Mouse (Mus musculus) kidney, adult 2 months (tissue): ENCODE data around the gene Gm45140. TPM values are rescaled to one million over a fixed set of nuclear protein-coding genes. Genes with fewer than 3 reads are reported as not detected.

Source experiments
- DNase-seq: peaks from one replicate; pipeline ENCODE4 v3.0.0; 2021
- H3K27ac ChIP-seq: fragments of 200-500 bp; 2 replicates; pipeline ENCODE4 v1.5.1; 2012; ENCODE audit warnings: low read depth, low read length, control low read depth, inconsistent platforms; ENCODE audit not compliant: insufficient read depth
- H3K27me3 ChIP-seq: fragments of 200-500 bp; replicated peaks from 2 replicates; pipeline ENCODE4 v1.6.1; 2012; ENCODE audit warnings: mild to moderate bottlenecking, moderate library complexity, low read length, inconsistent platforms; ENCODE audit not compliant: control insufficient read depth, insufficient read depth
- H3K36me3 ChIP-seq: fragments of 200-500 bp; 2 replicates; pipeline ENCODE4 v1.6.1; 2012; ENCODE audit warnings: mild to moderate bottlenecking, moderate library complexity, low read length, inconsistent platforms; ENCODE audit not compliant: control insufficient read depth, insufficient read depth
- H3K4me1 ChIP-seq: fragments of 200-500 bp; 2 replicates; pipeline ENCODE4 v1.6.1; 2011; ENCODE audit warnings: low read length; ENCODE audit not compliant: control insufficient read depth, insufficient read depth
- H3K4me3 ChIP-seq: fragments of 200-500 bp; 2 replicates; pipeline ENCODE4 v1.5.1; 2011; ENCODE audit warnings: mild to moderate bottlenecking, low read depth, low read length, control low read depth; ENCODE audit not compliant: insufficient read depth
- CTCF ChIP-seq: fragments of 200-500 bp; conservative IDR thresholded peaks from 2 replicates; pipeline ENCODE4 v1.5.1; 2011; ENCODE audit warnings: low read depth, mild to moderate bottlenecking, control low read depth, low read length, moderate library complexity, mixed read lengths; ENCODE audit not compliant: insufficient read depth, insufficient read length
- POLR2A ChIP-seq: fragments of 200-500 bp; IDR thresholded peaks from one replicate; pipeline ENCODE4 v1.6.1; 2011; ENCODE audit warnings: low read depth, low read length, control low read depth
- WGBS: fragments of 180-500 bp; shearing (Covaris S2); methylation state at CpG from one replicate; pipeline ENCODE4 v1.1.7; 2018; 5-methylcytosine and 5-hydroxymethylcytosine counted together
- polyA plus RNA-seq: library from polyadenylated mRNA; depleted of rRNA; stranded (reverse); fragments of >200 nt; gene quantifications from 2 replicates; pipeline ENCODE4 v1.2.3, GENCODE M21; 2012

Gene Gm45140
- polyA plus RNA-seq, 1 experiment, result 0.77 TPM

DNA sequence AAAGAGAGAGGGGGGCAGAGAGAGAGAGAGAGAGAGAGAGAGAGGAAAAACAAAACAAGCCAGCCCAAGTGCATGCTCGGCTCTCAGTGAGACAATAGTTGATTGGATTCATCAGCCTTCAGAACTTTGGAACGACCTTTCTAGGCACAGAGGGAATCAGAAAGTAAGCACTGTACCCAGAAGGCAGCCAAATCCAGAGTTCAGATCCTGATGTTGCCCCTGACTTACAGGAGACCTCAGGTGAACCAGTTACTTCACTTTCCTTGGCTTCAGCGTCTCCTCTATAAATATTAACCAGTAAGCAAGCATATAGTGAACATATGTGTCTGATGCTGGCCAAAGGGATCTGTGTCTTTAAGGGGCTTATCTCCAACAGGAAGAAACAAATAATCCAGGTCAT is 27.1 kb downstream of the Gm45140 start:
- Histone ChIP-seq H3K36me3 (no peaks in the 10 kb centered on the region), H3K4me1 (peaks cover 16% of the 10 kb centered on the region), H3K27me3 (no peaks in the 10 kb centered on the region), H3K4me3 (no peak overlapping the region), H3K27ac (peak overlapping the region; percentile 2; the same call in 1 of the 2 replicates)
- 37% methylated on average over 3 of the region's 3 CpGs for WGBS
- DNase-seq, result peak; percentile 60
- TF ChIP-seq POLR2A (no peak), CTCF (no peak)

DNA sequence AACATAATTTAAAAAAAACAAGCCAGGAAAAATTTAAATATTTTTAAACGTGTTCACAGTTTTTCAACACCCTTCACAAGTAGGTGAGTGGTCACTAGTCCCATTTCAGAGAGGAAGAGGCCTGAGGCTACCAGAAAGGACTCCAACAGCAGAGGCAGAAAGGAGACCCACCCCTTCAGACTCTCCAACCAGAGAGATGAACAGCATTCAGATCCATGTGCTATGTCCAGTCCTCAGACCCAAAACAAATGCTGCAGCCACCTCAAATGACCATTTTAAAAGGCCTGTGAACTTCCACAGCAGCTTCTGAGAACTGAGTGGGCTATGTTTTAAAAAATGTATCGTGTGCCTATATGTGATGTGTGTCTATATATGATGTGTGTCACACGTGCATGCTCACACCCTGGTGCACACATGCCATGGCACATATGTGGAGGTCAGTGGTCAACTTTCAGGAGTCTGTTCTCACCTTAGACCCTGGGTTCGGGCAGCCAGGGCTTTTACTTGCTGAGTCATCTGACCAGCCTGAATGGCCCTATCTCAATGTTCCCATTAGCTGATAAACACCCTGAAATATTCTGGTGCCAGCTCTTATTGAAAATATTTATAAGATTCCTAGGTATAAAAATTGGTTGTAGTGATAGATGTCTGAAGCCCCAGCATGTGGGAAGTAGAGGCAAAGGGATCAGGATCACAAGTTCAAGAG is 27.7 kb downstream of the Gm45140 start:
- peaks cover 16% of the 10 kb centered on the region for H3K4me1 ChIP-seq
- 67% methylated on average over 4 of the region's 4 CpGs for WGBS
- no peaks in the 10 kb centered on the region for H3K27me3 ChIP-seq
- TF ChIP-seq CTCF, result no peak
- TF ChIP-seq POLR2A, result no peak
- H3K36me3 ChIP-seq, result no peaks in the 10 kb centered on the region
- no peak overlapping the region for H3K4me3 ChIP-seq
- peak overlapping the region; percentile 2; the same call in 1 of the 2 replicates for H3K27ac ChIP-seq
- no peak for DNase-seq

DNA sequence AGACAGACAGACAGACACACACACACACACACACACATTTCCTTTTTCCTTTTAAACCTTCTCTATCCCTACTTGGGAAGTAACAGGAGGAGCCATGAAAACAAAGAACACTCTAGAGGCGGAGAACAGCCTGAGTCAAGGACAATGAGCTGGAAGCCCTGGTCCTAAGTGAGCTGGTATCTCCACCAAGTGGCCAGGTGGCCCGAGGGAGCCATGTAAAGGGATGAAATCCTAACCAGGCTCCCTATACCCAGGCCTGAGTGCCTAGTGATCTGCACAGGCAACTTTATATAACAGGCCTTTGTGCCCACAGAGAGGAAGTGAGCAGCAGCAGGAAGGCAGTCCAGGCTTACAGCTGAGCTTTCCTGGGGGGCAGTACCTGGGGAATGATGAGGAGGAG is 28.7 kb downstream of the Gm45140 start:
- TF ChIP-seq POLR2A (no peak), CTCF (no peak; the same call in 1 of the 2 replicates)
- WGBS, result 31% methylated on average over 2 of the region's 2 CpGs
- H3K27me3 ChIP-seq, result no peaks in the 10 kb centered on the region
- DNase-seq, result no peak
- H3K36me3 ChIP-seq, result no peaks in the 10 kb centered on the region
- H3K4me1 ChIP-seq, result peaks cover 14% of the 10 kb centered on the region
- H3K27ac ChIP-seq, result peak overlapping the region; percentile 33
- H3K4me3 ChIP-seq, result no peak overlapping the region

DNA sequence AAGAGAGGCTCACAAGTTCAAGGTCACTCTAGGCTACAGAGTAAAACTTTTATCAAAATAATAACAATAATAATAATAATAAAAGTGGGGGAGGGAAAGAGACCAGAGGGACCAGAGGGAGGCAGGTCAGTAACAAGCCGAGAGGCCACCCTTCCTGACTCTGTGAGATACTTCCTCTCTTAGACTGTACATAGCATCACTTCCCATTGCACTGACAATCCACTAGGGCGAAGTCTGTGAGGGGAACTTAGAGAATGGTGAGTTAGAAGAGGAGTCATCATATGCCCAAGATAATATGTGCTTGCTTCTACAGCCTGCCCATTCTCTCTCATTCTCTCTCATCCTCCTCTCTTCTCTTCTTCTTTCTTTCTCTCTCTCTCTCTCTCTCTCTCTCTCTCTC is 29.6 kb downstream of the Gm45140 start:
- Histone ChIP-seq H3K4me1 (peaks cover 14% of the 10 kb centered on the region), H3K36me3 (no peaks in the 10 kb centered on the region), H3K27ac (no peak overlapping the region), H3K4me3 (no peak overlapping the region), H3K27me3 (no peaks in the 10 kb centered on the region)
- TF ChIP-seq CTCF (no peak), POLR2A (no peak)
- WGBS, result 58% methylated on average over 2 of the region's 2 CpGs
- no peak for DNase-seq

DNA sequence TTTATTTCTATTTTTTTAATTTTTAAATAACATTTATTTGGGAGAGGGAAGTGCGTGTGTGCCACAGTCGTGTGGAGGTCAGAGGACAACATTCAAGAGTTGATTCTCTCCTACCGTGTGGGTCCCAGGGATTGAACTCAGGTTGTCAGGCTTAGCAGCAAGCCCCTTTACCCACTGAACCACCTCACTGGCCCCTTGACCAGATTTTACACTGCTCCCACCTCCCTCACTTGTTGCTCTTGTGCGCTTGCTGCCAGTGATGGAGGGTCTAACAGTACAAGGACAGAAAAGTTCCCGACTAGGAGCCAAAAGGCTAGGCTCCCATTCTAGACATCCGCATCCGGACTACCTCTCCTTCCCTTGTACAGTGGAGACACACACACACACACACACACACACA is 30.1 kb downstream of the Gm45140 start:
- Histone ChIP-seq H3K27me3 (no peaks in the 10 kb centered on the region), H3K4me1 (peaks cover 14% of the 10 kb centered on the region), H3K27ac (no peak overlapping the region), H3K36me3 (no peaks in the 10 kb centered on the region), H3K4me3 (no peak overlapping the region)
- 85% methylated on average over 7 of the region's 7 CpGs for WGBS
- TF ChIP-seq POLR2A (no peak), CTCF (no peak)
- no peak for DNase-seq

DNA sequence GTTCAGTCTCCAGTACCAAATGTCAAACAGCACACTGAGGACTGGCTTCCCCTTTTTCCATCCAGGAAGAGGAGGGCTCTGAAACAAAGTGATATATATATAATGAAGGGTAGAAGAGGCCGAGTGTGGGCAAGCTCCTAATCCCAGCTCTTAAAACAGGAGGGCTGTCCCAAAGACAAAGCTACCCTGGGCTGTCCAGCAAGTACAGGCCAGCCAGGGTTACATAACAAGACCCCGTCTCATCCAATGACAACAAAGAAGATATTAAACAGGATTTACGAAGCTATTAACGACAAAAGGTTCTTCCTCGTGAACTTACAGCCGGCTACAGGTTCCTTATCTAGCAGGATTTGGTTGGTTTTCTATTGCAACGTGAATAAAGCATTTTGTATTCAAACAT is 30.7 kb downstream of the Gm45140 start:
- TF ChIP-seq CTCF (no peak), POLR2A (no peak)
- H3K27ac ChIP-seq, result no peak overlapping the region
- H3K27me3 ChIP-seq, result no peaks in the 10 kb centered on the region
- H3K36me3 ChIP-seq, result no peaks in the 10 kb centered on the region
- DNase-seq, result no peak
- WGBS, result 68% methylated on average over 7 of the region's 7 CpGs
- peaks cover 12% of the 10 kb centered on the region for H3K4me1 ChIP-seq
- no peak overlapping the region for H3K4me3 ChIP-seq

DNA sequence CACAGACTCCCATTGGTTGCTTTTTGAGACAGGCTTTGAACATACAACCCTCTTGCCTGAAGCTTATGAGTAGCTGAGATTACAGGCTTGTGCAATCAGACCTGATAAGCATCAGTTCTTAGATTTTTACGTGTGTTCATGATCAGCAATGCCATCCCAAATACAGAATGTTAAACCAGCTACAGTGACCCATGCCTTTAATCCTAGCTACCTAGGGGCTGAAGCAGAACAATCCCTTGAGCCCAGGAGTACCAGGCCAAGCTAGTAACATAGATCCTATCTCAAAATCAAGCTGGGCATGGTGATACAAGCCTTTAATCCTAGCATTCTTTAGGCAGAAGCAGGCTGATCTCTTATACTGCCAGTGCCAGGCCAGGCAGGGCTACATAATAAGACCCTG is 31.6 kb downstream of the Gm45140 start:
- TF ChIP-seq CTCF, result no peak
- no peak for TF ChIP-seq POLR2A
- Histone ChIP-seq H3K27me3 (no peaks in the 10 kb centered on the region), H3K4me1 (peaks cover 4% of the 10 kb centered on the region), H3K4me3 (no peak overlapping the region), H3K36me3 (no peaks in the 10 kb centered on the region), H3K27ac (no peak overlapping the region)
- DNase-seq, result no peak
- WGBS, result 67% methylated on average over 1 of the region's 1 CpGs
